Mouse (Mus musculus): ENCODE measurements around the gene Spag17.

The Spag17 gene

GRCm38 (mm10) chr3:99964345-99964744 lies 79.1 kb downstream of the Spag17 start:
- DNase-seq (ENCODE audit: low read depth, low spot score), result no peak

- no peak for DNase-seq (ENCODE audit: low read depth, low spot score)
Observed at GRCm38 (mm10) chr3:99965863-99966262, 80.7 kb downstream of the Spag17 start.

- DNase-seq (ENCODE audit: low read depth, low spot score), result no peak
Observed at GRCm38 (mm10) chr3:99966285-99966684, 81.1 kb downstream of the Spag17 start.

- no peak for DNase-seq (ENCODE audit: low read depth, low spot score)
Observed at GRCm38 (mm10) chr3:99970766-99971165, 85.6 kb downstream of the Spag17 start.

GRCm38 (mm10) chr3:99981046-99981445 lies 95.8 kb downstream of the Spag17 start:
- DNase-seq (ENCODE audit: low read depth, low spot score), result no peak

- DNase-seq (ENCODE audit: low read depth, low spot score), result no peak
Observed at GRCm38 (mm10) chr3:100004676-100005075, 119.5 kb downstream of the Spag17 start.

GRCm38 (mm10) chr3:100009807-100010206 lies 124.6 kb downstream of the Spag17 start:
- DNase-seq (ENCODE audit: low read depth, low spot score), result no peak

GRCm38 (mm10) chr3:100014110-100014509 lies 128.9 kb downstream of the Spag17 start:
- no peak for DNase-seq (ENCODE audit: low read depth, low spot score)

GRCm38 (mm10) chr3:100031291-100031690 lies 146.1 kb downstream of the Spag17 start:
- DNase-seq (ENCODE audit: low read depth, low spot score), result no peak

- no peak for DNase-seq (ENCODE audit: low read depth, low spot score)
Observed at GRCm38 (mm10) chr3:100032969-100033368, 147.8 kb downstream of the Spag17 start.

GRCm38 (mm10) chr3:100034366-100034956 lies 149.3 kb downstream of the Spag17 start:
- no peak for DNase-seq (ENCODE audit: low read depth, low spot score)

- no peak for DNase-seq (ENCODE audit: low read depth, low spot score)
Observed at GRCm38 (mm10) chr3:100035097-100035496, 149.9 kb downstream of the Spag17 start.

- DNase-seq (ENCODE audit: low read depth, low spot score), result no peak
Observed at GRCm38 (mm10) chr3:100036846-100037245, 151.6 kb downstream of the Spag17 start.

GRCm38 (mm10) chr3:100074406-100074805 lies 189.2 kb downstream of the Spag17 start:
- DNase-seq (ENCODE audit: low read depth, low spot score), result no peak

- no peak for DNase-seq (ENCODE audit: low read depth, low spot score)
Observed at GRCm38 (mm10) chr3:100102386-100103092, 217.3 kb downstream of the Spag17 start.

GRCm38 (mm10) chr3:100106736-100107135 lies 221.5 kb downstream of the Spag17 start:
- DNase-seq (ENCODE audit: low read depth, low spot score), result no peak

GRCm38 (mm10) chr3:100118681-100119080 lies 233.5 kb downstream of the Spag17 start:
- no peak for DNase-seq (ENCODE audit: low read depth, low spot score)

- DNase-seq (ENCODE audit: low read depth, low spot score), result no peak
Observed at GRCm38 (mm10) chr3:100121961-100122360, 236.8 kb downstream of the Spag17 start.

- no peak for DNase-seq (ENCODE audit: low read depth, low spot score)
Observed at GRCm38 (mm10) chr3:100122445-100122844, 237.2 kb downstream of the Spag17 start.

- DNase-seq (ENCODE audit: low read depth, low spot score), result no peak
Observed at GRCm38 (mm10) chr3:100160682-100161445, 275.7 kb downstream of the Spag17 start.

GRCm38 (mm10) chr3:100161665-100162314 lies 276.6 kb downstream of the Spag17 start:
- DNase-seq (ENCODE audit: low read depth, low spot score), result no peak
